Mouse (Mus musculus) midbrain, postnatal 0 days (tissue): ENCODE data around the gene Cep68. TPM values are rescaled to one million over a fixed set of nuclear protein-coding genes. Genes with fewer than 3 reads are reported as not detected.

Experiments used
- ATAC-seq: fragments of 200-750 bp; cut with Nextera tagmentation; 2 replicates; pipeline ENCODE4 v1.8.0; 2017; ENCODE audit warnings: moderate number of reproducible peaks, mild to moderate bottlenecking, moderate TSS enrichment, moderate library complexity; ENCODE audit not compliant: low FRiP score
- DNase-seq: peaks from one replicate; pipeline ENCODE4 v3.0.0-alpha.2; 2015; ENCODE audit warnings: low spot score
- H3K27ac ChIP-seq: fragments of 300-500 bp; sonication (generic); 2 replicates; pipeline ENCODE4 v1.5.1; 2014; ENCODE audit warnings: low read depth, mild to moderate bottlenecking, low read length, mixed read lengths
- H3K27me3 ChIP-seq: fragments of 300-500 bp; sonication (generic); 2 replicates; pipeline ENCODE4 v1.6.1; 2014; ENCODE audit warnings: low read length, control low read depth, mixed read lengths; ENCODE audit not compliant: insufficient read depth
- H3K36me3 ChIP-seq: fragments of 300-500 bp; sonication (generic); 2 replicates; pipeline ENCODE4 v1.6.1; 2014; ENCODE audit warnings: low read length, control low read depth, mixed read lengths; ENCODE audit not compliant: insufficient read depth
- H3K4me1 ChIP-seq: fragments of 300-500 bp; sonication (generic); 2 replicates; pipeline ENCODE4 v1.6.1; 2014; ENCODE audit warnings: mild to moderate bottlenecking, control low read depth, antibody characterized with exemption, low read length, mixed read lengths; ENCODE audit not compliant: insufficient read depth
- H3K4me2 ChIP-seq: fragments of 300-500 bp; sonication (generic); 2 replicates; pipeline ENCODE4 v1.6.1; 2014; ENCODE audit warnings: low read depth, mild to moderate bottlenecking, low read length, mixed read lengths; ENCODE audit not compliant: poor library complexity, severe bottlenecking
- H3K4me3 ChIP-seq: fragments of 300-500 bp; sonication (generic); 2 replicates; pipeline ENCODE4 v1.5.1; 2014; ENCODE audit warnings: low read depth, mild to moderate bottlenecking, low read length, moderate library complexity
- H3K9ac ChIP-seq: fragments of 300-500 bp; sonication (generic); replicated peaks from 2 replicates; pipeline ENCODE4 v1.6.1; 2014; ENCODE audit warnings: mild to moderate bottlenecking, low read length, moderate library complexity, mixed read lengths; ENCODE audit not compliant: poor library complexity, severe bottlenecking
- H3K9me3 ChIP-seq: fragments of 300-500 bp; sonication (generic); 2 replicates; pipeline ENCODE4 v1.6.1; 2016; ENCODE audit warnings: low read length, control low read depth
- CTCF ChIP-seq: IDR thresholded peaks from 2 replicates; pipeline ENCODE4 v1.5.1; 2016; ENCODE audit warnings: antibody characterized with exemption, mild to moderate bottlenecking
- WGBS: fragments of 180-500 bp; shearing (Covaris S2); extraction: QIAGEN DNeasy Blood & Tissue Kit; methylation state at CpG from one replicate; pipeline ENCODE4 v1.1.7; 2014; 5-methylcytosine and 5-hydroxymethylcytosine counted together
- polyA plus RNA-seq: library from polyadenylated mRNA; unstranded; fragments of >200 nt; fragmentation: Nextera tagmentation; extraction: Ambion mirVana; gene quantifications from 2 replicates; pipeline ENCODE4 v1.2.1, GENCODE M21; 2015
- total RNA-seq: library from RNA; depleted of rRNA; stranded (reverse); fragments of >200 nt; gene quantifications from 2 replicates; pipeline ENCODE4 v1.2.3, GENCODE M21; 2014

Gene Cep68
- total and polyA plus RNA-seq, 2 experiments from 2014 or later, result 21.1 to 45.5 TPM

DNA sequence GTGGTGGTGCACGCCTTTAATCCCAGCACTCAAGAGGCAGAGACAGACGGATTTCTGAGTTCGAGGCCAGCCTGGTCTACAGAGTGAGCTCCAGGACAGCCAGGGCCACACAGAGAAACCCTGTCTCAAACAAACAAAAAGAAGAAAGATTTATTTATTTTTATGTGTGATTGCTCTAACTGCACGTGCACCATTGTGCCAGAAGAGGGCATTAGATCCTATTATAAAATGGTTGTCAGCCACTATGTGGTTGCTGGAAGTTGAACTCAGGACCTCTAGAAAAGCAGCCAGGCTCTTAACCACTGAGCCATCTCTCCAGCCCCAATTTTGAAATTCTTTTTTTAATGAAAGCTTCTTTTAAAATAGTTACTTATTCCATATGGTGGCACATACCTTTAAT is 32.8 kb downstream of the Cep68 start:
- H3K4me3 ChIP-seq, result no peak overlapping the region
- H3K4me1 ChIP-seq, result no peaks in the 10 kb centered on the region
- no peak overlapping the region for H3K4me2 ChIP-seq
- H3K27ac ChIP-seq, result no peak overlapping the region
- H3K9ac ChIP-seq, result no peak overlapping the region
- no peak for ATAC-seq
- H3K9me3 ChIP-seq, result no peaks in the 10 kb centered on the region
- no peaks in the 10 kb centered on the region for H3K27me3 ChIP-seq
- peak; percentile 43 for TF ChIP-seq CTCF
- DNase-seq, result no peak
- 87% methylated on average over 4 of the region's 4 CpGs for WGBS
- peaks cover 11% of the 10 kb centered on the region for H3K36me3 ChIP-seq

DNA sequence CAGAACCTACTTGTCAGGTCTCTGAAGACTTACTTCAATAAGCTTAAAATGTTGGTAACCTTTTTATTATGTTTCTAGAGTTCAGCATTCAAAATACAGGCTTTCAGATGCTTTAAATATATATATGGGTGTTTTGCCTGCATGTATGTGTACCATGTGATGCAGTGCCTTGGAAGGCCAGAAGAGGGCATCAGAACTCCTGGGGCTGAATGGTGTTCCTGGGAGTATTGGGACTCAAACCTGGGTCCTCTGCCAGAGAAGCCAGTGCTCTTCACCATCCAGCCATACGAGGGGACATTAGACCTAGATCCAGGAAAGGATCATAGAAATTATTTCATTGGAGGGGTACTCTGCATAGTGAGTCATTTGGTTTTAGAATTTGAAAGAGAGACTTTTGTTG is 34.5 kb downstream of the Cep68 start:
- Histone ChIP-seq H3K27me3 (no peaks in the 10 kb centered on the region), H3K9me3 (no peaks in the 10 kb centered on the region), H3K4me1 (no peaks in the 10 kb centered on the region), H3K9ac (no peak overlapping the region), H3K4me2 (no peak overlapping the region), H3K27ac (no peak overlapping the region), H3K4me3 (no peak overlapping the region), H3K36me3 (peaks cover 11% of the 10 kb centered on the region)
- DNase-seq (no peak), ATAC-seq (no peak)
- peak; percentile 43 for TF ChIP-seq CTCF
- WGBS, result 100% methylated on average over 1 of the region's 1 CpGs

GRCm38 (mm10) chr11:20211838-20212237 is 37.4 kb downstream of the Cep68 start:
- ATAC-seq (no peak), DNase-seq (no peak)
- Histone ChIP-seq H3K4me3 (no peak overlapping the region), H3K9ac (no peak overlapping the region), H3K9me3 (no peaks in the 10 kb centered on the region), H3K4me1 (no peaks in the 10 kb centered on the region), H3K27me3 (no peaks in the 10 kb centered on the region), H3K27ac (no peak overlapping the region), H3K4me2 (no peak overlapping the region), H3K36me3 (no peaks in the 10 kb centered on the region)
- TF ChIP-seq CTCF, result no peak
- 88% methylated on average over 2 of the region's 2 CpGs for WGBS

DNA sequence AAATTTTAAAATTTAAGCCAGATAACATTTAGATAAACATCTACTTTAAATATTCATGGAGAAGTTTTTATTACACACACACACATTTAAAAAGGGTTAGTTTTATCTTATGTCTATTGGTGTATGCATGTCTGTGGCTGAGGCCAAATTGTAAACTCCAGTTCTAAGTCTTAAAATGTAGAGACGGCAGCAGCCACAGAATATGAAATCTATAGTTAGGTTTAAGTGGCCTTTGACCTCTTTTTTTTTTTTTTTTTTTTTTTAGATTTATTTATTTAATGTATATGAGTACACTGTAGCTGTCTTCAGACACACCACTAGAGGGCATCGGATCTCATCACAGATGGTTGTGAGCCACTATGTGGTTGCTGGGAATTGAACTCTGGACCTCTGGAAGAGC is 41.6 kb downstream of the Cep68 start:
- DNase-seq (no peak), ATAC-seq (no peak)
- Histone ChIP-seq H3K9ac (no peak overlapping the region), H3K27me3 (no peaks in the 10 kb centered on the region), H3K36me3 (no peaks in the 10 kb centered on the region), H3K4me3 (no peak overlapping the region), H3K9me3 (no peaks in the 10 kb centered on the region), H3K27ac (no peak overlapping the region), H3K4me2 (no peak overlapping the region), H3K4me1 (no peaks in the 10 kb centered on the region; the same call in 1 of the 2 replicates)
- WGBS, result 86% methylated on average over 2 of the region's 2 CpGs
- TF ChIP-seq CTCF, result peak; percentile 31; the same call in 1 of the 2 replicates

- no peaks in the 10 kb centered on the region for H3K36me3 ChIP-seq
- no peaks in the 10 kb centered on the region; the same call in 1 of the 2 replicates for H3K4me1 ChIP-seq
- 72% methylated on average over 2 of the region's 2 CpGs for WGBS
- ATAC-seq (no peak), DNase-seq (no peak)
- no peak overlapping the region for H3K27ac ChIP-seq
- H3K27me3 ChIP-seq, result no peaks in the 10 kb centered on the region
- no peak overlapping the region for H3K4me3 ChIP-seq
- H3K9ac ChIP-seq, result no peak overlapping the region
- no peaks in the 10 kb centered on the region for H3K9me3 ChIP-seq
- TF ChIP-seq CTCF, result no peak
- no peak overlapping the region for H3K4me2 ChIP-seq
These were observed 42.5 kb downstream of the Cep68 start for GRCm38 (mm10) chr11:20206626-20207223.

- no peak for TF ChIP-seq CTCF
- Histone ChIP-seq H3K9me3 (no peaks in the 10 kb centered on the region), H3K27me3 (no peaks in the 10 kb centered on the region), H3K9ac (no peak overlapping the region), H3K4me2 (no peak overlapping the region), H3K4me3 (no peak overlapping the region), H3K36me3 (no peaks in the 10 kb centered on the region), H3K4me1 (no peaks in the 10 kb centered on the region; the same call in 1 of the 2 replicates), H3K27ac (no peak overlapping the region)
- WGBS, result 87% methylated on average over 4 of the region's 4 CpGs
- no peak for ATAC-seq
- no peak for DNase-seq
These were observed 43.7 kb downstream of the Cep68 start for GRCm38 (mm10) chr11:20205538-20205937.
